Mouse (Mus musculus): ENCODE results near the gene RPS10-NUDT3.

- TF ChIP-seq TAL1 (IDR thresholded peaks at IDR 0.05; ENCODE audit: low read length) (no peak), GATA1 (IDR thresholded peaks at IDR 0.05; ENCODE audit: low read length) (no peak)
Measured at GRCm38 (mm10) chr17:27627451-27627850, 7.6 kb downstream of the RPS10-NUDT3 start.

All from erythroblast, embryonic 14.5 days (primary cell).